In the genomic region with DNA sequence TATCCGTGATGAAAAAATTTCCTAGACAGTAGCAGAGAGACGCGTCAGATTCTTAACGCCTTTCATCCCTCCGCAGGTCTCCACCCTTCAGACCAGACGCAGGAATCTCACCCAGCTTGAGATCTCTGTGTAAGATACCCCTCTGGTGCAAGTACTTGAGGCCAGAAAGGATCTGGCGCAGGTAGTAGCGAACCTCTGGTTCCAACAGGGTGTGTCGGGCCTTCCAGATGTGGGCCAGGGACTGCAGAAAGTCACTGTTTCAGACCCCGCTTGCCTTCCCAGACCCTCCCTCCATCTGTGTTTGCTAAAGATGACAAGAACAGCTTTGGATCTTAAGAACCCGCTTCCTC, we compare ENCODE assay signal across 10 mouse cellular contexts. TPM values are rescaled to one million over a fixed set of nuclear protein-coding genes. Genes with fewer than 3 reads are reported as not detected.
DNase-seq lines count a peak whose midpoint lies in the region; ATAC-seq and TF ChIP-seq lines count a peak whose summit lies in the region.
"Had no signal": no experiment of that assay in that cellular context is flagged by ENCODE, and none has a peak within 500 bp of the region (broad histone marks: within the 10 kb centered on the region; RNA-seq: fewer than 3 reads in every experiment).

No protein-coding gene starts in this region.

- intact Hi-C loops in left cerebral cortex, adult 2 months (cut with DNase I): loop anchor here (5.0 kb wide), 1 partner anchor 310 kb away; a partner anchor contains a TSS
- intact Hi-C loops in left cerebral cortex, postnatal 25 days (cut with DNase I): no loop called here

- TF ChIP-seq CTCF in left cerebral cortex, adult 2 months (IDR thresholded peaks at IDR 0.05): no peak
- TF ChIP-seq CTCF in intestine, postnatal 0 days (IDR thresholded peaks at IDR 0.05; ENCODE audit: low read depth): no peak

- peaks cover 12% of the 10 kb centered on the region for H3K36me3 ChIP-seq in embryonic facial prominence, embryonic 14.5 days (ENCODE audit: control insufficient read depth, insufficient read depth, low read length)
- peaks cover 26% of the 10 kb centered on the region for H3K36me3 ChIP-seq in intestine, postnatal 0 days (ENCODE audit: control insufficient read depth, insufficient read depth)
- H3K36me3 ChIP-seq in neural tube, embryonic 14.5 days (ENCODE audit: control insufficient read depth, insufficient read depth, low read length): peaks cover 10% of the 10 kb centered on the region

- no peaks in the 10 kb centered on the region for H3K9me3 ChIP-seq in embryonic facial prominence, embryonic 14.5 days (ENCODE audit: control insufficient read depth, low read length)
- no peaks in the 10 kb centered on the region for H3K9me3 ChIP-seq in intestine, postnatal 0 days (ENCODE audit: control insufficient read depth)
- H3K9me3 ChIP-seq in neural tube, embryonic 14.5 days (ENCODE audit: control insufficient read depth, low read length): no peaks in the 10 kb centered on the region

- 15% methylated on average over 11 of the region's 11 CpGs for WGBS in embryonic facial prominence, embryonic 14.5 days
- WGBS in intestine, postnatal 0 days: 48% methylated on average over 11 of the region's 11 CpGs
- WGBS in neural tube, embryonic 14.5 days: 7% methylated on average over 11 of the region's 11 CpGs

- H3K27me3 ChIP-seq in embryonic facial prominence, embryonic 14.5 days (replicated peaks; ENCODE audit: control insufficient read depth, insufficient read depth, low read length): peaks cover 20% of the 10 kb centered on the region
- H3K27me3 ChIP-seq in intestine, postnatal 0 days (replicated peaks; ENCODE audit: control insufficient read depth, insufficient read depth, low read length): no peaks in the 10 kb centered on the region
- H3K27me3 ChIP-seq in neural tube, embryonic 14.5 days (ENCODE audit: control insufficient read depth, insufficient read depth, low read length): no peaks in the 10 kb centered on the region

- H3K4me2 ChIP-seq in embryonic facial prominence, embryonic 14.5 days (ENCODE audit: low read depth, low read length): peak overlapping the region; percentile 97
- H3K4me2 ChIP-seq in intestine, postnatal 0 days (replicated peaks; ENCODE audit: low read depth): peak overlapping the region; percentile 98
- peak overlapping the region; percentile 68 for H3K4me2 ChIP-seq in neural tube, embryonic 14.5 days (ENCODE audit: low read depth, low read length)

- peaks cover 4% of the 10 kb centered on the region; the same call in 1 of the 2 replicates for H3K4me1 ChIP-seq in embryonic facial prominence, embryonic 14.5 days (ENCODE audit: control insufficient read depth, insufficient read depth, low read length)
- no peaks in the 10 kb centered on the region for H3K4me1 ChIP-seq in intestine, postnatal 0 days (replicated peaks; ENCODE audit: control insufficient read depth, insufficient read depth, low read length)
- H3K4me1 ChIP-seq in neural tube, embryonic 14.5 days (ENCODE audit: control insufficient read depth, insufficient read depth, low read length): peaks cover 14% of the 10 kb centered on the region

- no peak for ATAC-seq in embryonic facial prominence, embryonic 14.5 days (ENCODE audit: low read depth)
- no peak for ATAC-seq in intestine, postnatal 0 days
- ATAC-seq in neural tube, embryonic 14.5 days (ENCODE audit: low read depth): no peak
- no peak for ATAC-seq in activated CD4-positive, CD25-positive, alpha-beta regulatory T cell, adult 4 months

- H3K4me3 ChIP-seq in left cerebral cortex, adult 2 months: peak overlapping the region; percentile 73
- H3K4me3 ChIP-seq in embryonic facial prominence, embryonic 14.5 days (ENCODE audit: low read depth, low read length): peak overlapping the region; percentile 83
- peak overlapping the region; percentile 90 for H3K4me3 ChIP-seq in intestine, postnatal 0 days (ENCODE audit: low read depth, low read length)
- H3K4me3 ChIP-seq in neural tube, embryonic 14.5 days (ENCODE audit: low read depth, low read length): peak overlapping the region; percentile 81

- peak overlapping the region; percentile 84 for H3K9ac ChIP-seq in embryonic facial prominence, embryonic 14.5 days (ENCODE audit: low read depth, low read length)
- 0 out of 2 replicates have a peak overlapping the region, but pooled peaks have one; percentile 90 for H3K9ac ChIP-seq in intestine, postnatal 0 days (ENCODE audit: low read depth, low read length)
- H3K9ac ChIP-seq in neural tube, embryonic 14.5 days (replicated peaks; ENCODE audit: low read depth, low read length): peak overlapping the region; percentile 83

- DNase-seq in left cerebral cortex, adult 2 months (ENCODE audit: extremely low spot score in 1 of 2, low spot score in 2 of 2): no peak
- no peak for DNase-seq in left cerebral cortex, postnatal 25 days (ENCODE audit: low spot score in 2 of 2)
- DNase-seq in embryonic facial prominence, embryonic 14.5 days (ENCODE audit: low spot score): no peak
- DNase-seq in thymus, postnatal 36 days: no peak
- no peak for DNase-seq in layer of hippocampus, postnatal 25 days (ENCODE audit: extremely low spot score in 1 of 2, low spot score in 1 of 2)
- DNase-seq: adrenal gland, postnatal 14 days; kidney, postnatal 36 days had no signal

- H3K27ac ChIP-seq in left cerebral cortex, adult 2 months: peak overlapping the region; percentile 45; the same call in 1 of the 2 replicates
- no peak overlapping the region for H3K27ac ChIP-seq in embryonic facial prominence, embryonic 14.5 days (replicated peaks; ENCODE audit: low read depth, low read length)
- no peak overlapping the region for H3K27ac ChIP-seq in intestine, postnatal 0 days (ENCODE audit: low read depth, low read length)
- 0 out of 2 replicates have a peak overlapping the region, but pooled peaks have one; percentile 23 for H3K27ac ChIP-seq in neural tube, embryonic 14.5 days (ENCODE audit: low read depth, low read length)

RNA-seq across cellular contexts. Expression of a gene that starts 1.0 kb away (rescaled TPM):
- total RNA-seq in left cerebral cortex, adult 2 months (2021): 10 to 100 TPM; 13.7 to 19.6 TPM
- total RNA-seq in left cerebral cortex, postnatal 25 days (2021): 10 to 100 TPM; 11.4 to 16.3 TPM
- polyA plus RNA-seq in embryonic facial prominence, embryonic 14.5 days (2014; fragmentation: Nextera tagmentation; extraction: Ambion mirVana): 5.1 and 5.6 TPM in 2 replicates
- 5.3 and 7.0 TPM in 2 replicates for polyA plus RNA-seq in intestine, postnatal 0 days (2015; fragmentation: Nextera tagmentation; extraction: Ambion mirVana)
- 16.1 and 19.1 TPM in 2 replicates for polyA plus RNA-seq in neural tube, embryonic 14.5 days (2014; fragmentation: Nextera tagmentation; extraction: Ambion mirVana)
- 10 to 100 TPM; 10.6 to 14.6 TPM for polyA plus RNA-seq in activated CD4-positive, CD25-positive, alpha-beta regulatory T cell, adult 4 months (2017; shearing (Covaris generic))
- 10 to 100 TPM; 10.9 to 11.9 TPM for total RNA-seq in layer of hippocampus, postnatal 25 days (2021)

RNA-seq across cellular contexts. Expression of a gene that starts 6.2 kb away (rescaled TPM):
- not detected for total RNA-seq in left cerebral cortex, adult 2 months (2021)
- not detected for total RNA-seq in left cerebral cortex, postnatal 25 days (2021)
- polyA plus RNA-seq in embryonic facial prominence, embryonic 14.5 days (2014; fragmentation: Nextera tagmentation; extraction: Ambion mirVana): 0.30 and 0.84 TPM in 2 replicates
- polyA plus RNA-seq in intestine, postnatal 0 days (2015; fragmentation: Nextera tagmentation; extraction: Ambion mirVana): 0.22 TPM in 2 replicates
- polyA plus RNA-seq in neural tube, embryonic 14.5 days (2014; fragmentation: Nextera tagmentation; extraction: Ambion mirVana): not detected in 2 replicates
- polyA plus RNA-seq in activated CD4-positive, CD25-positive, alpha-beta regulatory T cell, adult 4 months (2017; shearing (Covaris generic)): 1 to 10 TPM; 1.7 to 3.5 TPM
- total RNA-seq in layer of hippocampus, postnatal 25 days (2021): under 1 TPM; 0.27 to 0.75 TPM
- total RNA-seq: adrenal gland, postnatal 14 days had no signal

RNA-seq across cellular contexts. Expression of a gene that starts 7.2 kb away (rescaled TPM):
- total RNA-seq in left cerebral cortex, adult 2 months (2021): 10 to 100 TPM; 11.5 to 13.2 TPM
- 10 to 100 TPM; 13.0 to 14.0 TPM for total RNA-seq in left cerebral cortex, postnatal 25 days (2021)
- polyA plus RNA-seq in embryonic facial prominence, embryonic 14.5 days (2014; fragmentation: Nextera tagmentation; extraction: Ambion mirVana): 6.6 and 7.0 TPM in 2 replicates
- polyA plus RNA-seq in intestine, postnatal 0 days (2015; fragmentation: Nextera tagmentation; extraction: Ambion mirVana): 2.9 and 3.5 TPM in 2 replicates
- 2.7 and 3.9 TPM in 2 replicates for polyA plus RNA-seq in neural tube, embryonic 14.5 days (2014; fragmentation: Nextera tagmentation; extraction: Ambion mirVana)
- polyA plus RNA-seq in activated CD4-positive, CD25-positive, alpha-beta regulatory T cell, adult 4 months (2017; shearing (Covaris generic)): 10 to 100 TPM; 22.7 to 24.1 TPM
- total RNA-seq in layer of hippocampus, postnatal 25 days (2021): 10 to 100 TPM; 10.5 to 12.1 TPM

RNA-seq across cellular contexts. Expression of a gene that starts 23.3 kb away (rescaled TPM):
- total RNA-seq in left cerebral cortex, adult 2 months (2021): 100 to 1,000 TPM; 512 to 526 TPM
- 100 to 1,000 TPM; 452 to 469 TPM for total RNA-seq in left cerebral cortex, postnatal 25 days (2021)
- 1,243 and 1,364 TPM in 2 replicates for polyA plus RNA-seq in embryonic facial prominence, embryonic 14.5 days (2014; fragmentation: Nextera tagmentation; extraction: Ambion mirVana)
- polyA plus RNA-seq in intestine, postnatal 0 days (2015; fragmentation: Nextera tagmentation; extraction: Ambion mirVana): 563 and 564 TPM in 2 replicates
- polyA plus RNA-seq in neural tube, embryonic 14.5 days (2014; fragmentation: Nextera tagmentation; extraction: Ambion mirVana): 549 and 599 TPM in 2 replicates
- polyA plus RNA-seq in activated CD4-positive, CD25-positive, alpha-beta regulatory T cell, adult 4 months (2017; shearing (Covaris generic)): 100 to 1,000 TPM; 869 to 969 TPM
- 100 to 1,000 TPM; 437 to 521 TPM for total RNA-seq in layer of hippocampus, postnatal 25 days (2021)

RNA-seq across cellular contexts. Expression of a gene that starts 36.9 kb away (rescaled TPM):
- total RNA-seq in left cerebral cortex, adult 2 months (2021): 1 to 10 TPM; 1.7 to 3.5 TPM
- total RNA-seq in left cerebral cortex, postnatal 25 days (2021): 1 to 10 TPM; 1.4 to 2.0 TPM
- 9.0 and 11.0 TPM in 2 replicates for polyA plus RNA-seq in embryonic facial prominence, embryonic 14.5 days (2014; fragmentation: Nextera tagmentation; extraction: Ambion mirVana)
- 1.3 and 1.4 TPM in 2 replicates for polyA plus RNA-seq in intestine, postnatal 0 days (2015; fragmentation: Nextera tagmentation; extraction: Ambion mirVana)
- 5.6 and 6.4 TPM in 2 replicates for polyA plus RNA-seq in neural tube, embryonic 14.5 days (2014; fragmentation: Nextera tagmentation; extraction: Ambion mirVana)
- polyA plus RNA-seq in activated CD4-positive, CD25-positive, alpha-beta regulatory T cell, adult 4 months (2017; shearing (Covaris generic)): not detected
- 1 to 10 TPM; 1.4 to 3.0 TPM for total RNA-seq in layer of hippocampus, postnatal 25 days (2021)

Comparison
In these comparisons a context has a peak if more than half of its experiments do, and no peak if none do; other contexts are left out.
1. H3K27ac ChIP-seq: peak in left cerebral cortex, adult 2 months (single experiment) and neural tube, embryonic 14.5 days (single experiment); none in embryonic facial prominence, embryonic 14.5 days (single experiment) and intestine, postnatal 0 days (single experiment).
2. Peak in every context shown above with its lines, with median percentiles within 50 percentile points of each other: H3K4me3 ChIP-seq, H3K4me2 ChIP-seq and H3K9ac ChIP-seq.